Mouse (Mus musculus): ENCODE results near the gene Kif22. TPM values are rescaled to one million over a fixed set of nuclear protein-coding genes. Genes with fewer than 3 reads are reported as not detected.

Kif22 gene
- polyA plus RNA-seq, 1 experiment from 2014 or later = 142 TPM

- Histone ChIP-seq H3K4me2 (replicated peaks; ENCODE audit: low read depth, low read length) (no peak overlapping the region), H3K9ac (ENCODE audit: low read depth, low read length) (no peak overlapping the region), H3K27ac (ENCODE audit: low read depth, low read length) (no peak overlapping the region), H3K27me3 (ENCODE audit: control insufficient read depth, insufficient read depth, low read length) (no peaks in the 10 kb centered on the region), H3K4me3 (ENCODE audit: low read depth, low read length) (no peak overlapping the region), H3K9me3 (ENCODE audit: control insufficient read depth, low read length) (no peaks in the 10 kb centered on the region), H3K4me1 (replicated peaks; ENCODE audit: control insufficient read depth, insufficient read depth, low read length) (no peaks in the 10 kb centered on the region), H3K36me3 (ENCODE audit: control insufficient read depth, insufficient read depth, low read length) (no peaks in the 10 kb centered on the region)
- ATAC-seq (ENCODE audit: low FRiP score) (no peak), DNase-seq (ENCODE audit: low spot score) (no peak)
- 83% methylated on average over 4 of the region's 4 CpGs for WGBS
Observed at GRCm38 (mm10) chr7:127066317-127066716, 24.0 kb upstream of the Kif22 start.

- no peak for DNase-seq (ENCODE audit: low spot score)
- H3K36me3 ChIP-seq (ENCODE audit: control insufficient read depth, insufficient read depth, low read length) = no peaks in the 10 kb centered on the region
- no peaks in the 10 kb centered on the region for H3K4me1 ChIP-seq (replicated peaks; ENCODE audit: control insufficient read depth, insufficient read depth, low read length)
- no peak overlapping the region for H3K4me3 ChIP-seq (ENCODE audit: low read depth, low read length)
- H3K27me3 ChIP-seq (ENCODE audit: control insufficient read depth, insufficient read depth, low read length) = no peaks in the 10 kb centered on the region
- H3K9ac ChIP-seq (ENCODE audit: low read depth, low read length) = no peak overlapping the region
- no peak overlapping the region for H3K27ac ChIP-seq (ENCODE audit: low read depth, low read length)
- H3K9me3 ChIP-seq (ENCODE audit: control insufficient read depth, low read length) = no peaks in the 10 kb centered on the region
- no peak for ATAC-seq (ENCODE audit: low FRiP score)
- H3K4me2 ChIP-seq (replicated peaks; ENCODE audit: low read depth, low read length) = no peak overlapping the region
- WGBS = 89% methylated on average over 6 of the region's 6 CpGs
Observed at GRCm38 (mm10) chr7:127065538-127065937, 23.3 kb upstream of the Kif22 start.

GRCm38 (mm10) chr7:127055026-127055585 is 12.8 kb upstream of the Kif22 start:
- 64% methylated on average over 5 of the region's 5 CpGs for WGBS
- H3K4me2 ChIP-seq (replicated peaks; ENCODE audit: low read depth, low read length) = no peak overlapping the region
- H3K9me3 ChIP-seq (ENCODE audit: control insufficient read depth, low read length) = no peaks in the 10 kb centered on the region
- H3K4me1 ChIP-seq (replicated peaks; ENCODE audit: control insufficient read depth, insufficient read depth, low read length) = no peaks in the 10 kb centered on the region
- no peak overlapping the region for H3K4me3 ChIP-seq (ENCODE audit: low read depth, low read length)
- ATAC-seq (ENCODE audit: low FRiP score) (no peak), DNase-seq (ENCODE audit: low spot score) (no peak)
- H3K27ac ChIP-seq (ENCODE audit: low read depth, low read length) = no peak overlapping the region
- H3K27me3 ChIP-seq (ENCODE audit: control insufficient read depth, insufficient read depth, low read length) = no peaks in the 10 kb centered on the region
- H3K36me3 ChIP-seq (ENCODE audit: control insufficient read depth, insufficient read depth, low read length) = no peaks in the 10 kb centered on the region
- no peak overlapping the region for H3K9ac ChIP-seq (ENCODE audit: low read depth, low read length)

- no peak overlapping the region for H3K9ac ChIP-seq (ENCODE audit: low read depth, low read length)
- DNase-seq (ENCODE audit: low spot score) (no peak), ATAC-seq (ENCODE audit: low FRiP score) (no peak)
- no peak overlapping the region for H3K27ac ChIP-seq (ENCODE audit: low read depth, low read length)
- no peaks in the 10 kb centered on the region for H3K27me3 ChIP-seq (ENCODE audit: control insufficient read depth, insufficient read depth, low read length)
- no peak overlapping the region for H3K4me3 ChIP-seq (ENCODE audit: low read depth, low read length)
- H3K36me3 ChIP-seq (ENCODE audit: control insufficient read depth, insufficient read depth, low read length) = peaks cover 12% of the 10 kb centered on the region; the same call in 1 of the 2 replicates
- H3K4me2 ChIP-seq (replicated peaks; ENCODE audit: low read depth, low read length) = no peak overlapping the region
- 95% methylated on average over 1 of the region's 1 CpGs for WGBS
- H3K4me1 ChIP-seq (replicated peaks; ENCODE audit: control insufficient read depth, insufficient read depth, low read length) = peaks cover 6% of the 10 kb centered on the region
- H3K9me3 ChIP-seq (ENCODE audit: control insufficient read depth, low read length) = no peaks in the 10 kb centered on the region
Observed at GRCm38 (mm10) chr7:127031244-127031643, 11.0 kb downstream of the Kif22 start.

- H3K4me1 ChIP-seq (replicated peaks; ENCODE audit: control insufficient read depth, insufficient read depth, low read length) = peaks cover 6% of the 10 kb centered on the region
- no peak overlapping the region for H3K27ac ChIP-seq (ENCODE audit: low read depth, low read length)
- WGBS = 100% methylated on average over 1 of the region's 1 CpGs
- ATAC-seq (ENCODE audit: low FRiP score) = no peak
- peaks cover 12% of the 10 kb centered on the region; the same call in 1 of the 2 replicates for H3K36me3 ChIP-seq (ENCODE audit: control insufficient read depth, insufficient read depth, low read length)
- H3K4me3 ChIP-seq (ENCODE audit: low read depth, low read length) = no peak overlapping the region
- no peak for DNase-seq (ENCODE audit: low spot score)
- H3K27me3 ChIP-seq (ENCODE audit: control insufficient read depth, insufficient read depth, low read length) = no peaks in the 10 kb centered on the region
- H3K9me3 ChIP-seq (ENCODE audit: control insufficient read depth, low read length) = no peaks in the 10 kb centered on the region
- H3K4me2 ChIP-seq (replicated peaks; ENCODE audit: low read depth, low read length) = no peak overlapping the region
- H3K9ac ChIP-seq (ENCODE audit: low read depth, low read length) = no peak overlapping the region
Observed at GRCm38 (mm10) chr7:127030172-127030571, 12.1 kb downstream of the Kif22 start.

GRCm38 (mm10) chr7:127027885-127028284 is 14.4 kb downstream of the Kif22 start:
- peak overlapping the region; percentile 54 for H3K9ac ChIP-seq (ENCODE audit: low read depth, low read length)
- H3K4me3 ChIP-seq (ENCODE audit: low read depth, low read length) = peak overlapping the region; percentile 32
- WGBS = 71% methylated on average over 8 of the region's 8 CpGs
- no peak; the same call in 1 of the 2 replicates for ATAC-seq (ENCODE audit: low FRiP score)
- peak overlapping the region; percentile 47 for H3K4me2 ChIP-seq (replicated peaks; ENCODE audit: low read depth, low read length)
- no peaks in the 10 kb centered on the region for H3K9me3 ChIP-seq (ENCODE audit: control insufficient read depth, low read length)
- peak overlapping the region; percentile 99 for H3K27ac ChIP-seq (ENCODE audit: low read depth, low read length)
- no peaks in the 10 kb centered on the region for H3K27me3 ChIP-seq (ENCODE audit: control insufficient read depth, insufficient read depth, low read length)
- peaks cover 17% of the 10 kb centered on the region for H3K4me1 ChIP-seq (replicated peaks; ENCODE audit: control insufficient read depth, insufficient read depth, low read length)
- no peak for DNase-seq (ENCODE audit: low spot score)
- peaks cover 6% of the 10 kb centered on the region; the same call in 1 of the 2 replicates for H3K36me3 ChIP-seq (ENCODE audit: control insufficient read depth, insufficient read depth, low read length)

- Histone ChIP-seq H3K27me3 (ENCODE audit: control insufficient read depth, insufficient read depth, low read length) (no peaks in the 10 kb centered on the region), H3K9me3 (ENCODE audit: control insufficient read depth, low read length) (no peaks in the 10 kb centered on the region), H3K4me1 (replicated peaks; ENCODE audit: control insufficient read depth, insufficient read depth, low read length) (peaks cover 17% of the 10 kb centered on the region), H3K36me3 (ENCODE audit: control insufficient read depth, insufficient read depth, low read length) (peaks cover 8% of the 10 kb centered on the region; the same call in 1 of the 2 replicates), H3K4me2 (replicated peaks; ENCODE audit: low read depth, low read length) (peak within 1 kb of the TSS; percentile 96), H3K4me3 (ENCODE audit: low read depth, low read length) (peak within 1 kb of the TSS; percentile 98), H3K27ac (ENCODE audit: low read depth, low read length) (peak within 1 kb of the TSS; percentile 99), H3K9ac (ENCODE audit: low read depth, low read length) (peak within 1 kb of the TSS; percentile 100)
- under 1% methylated on average over 45 of the region's 63 CpGs for WGBS
- DNase-seq (ENCODE audit: low spot score) (peak; percentile 100), ATAC-seq (ENCODE audit: low FRiP score) (peak; percentile 94)
Observed at GRCm38 (mm10) chr7:127026984-127027726, 15.1 kb downstream of the Kif22 start, which contains the start of gene Maz. Gene Maz (minus strand): TSS chr7:127027037.

- no CpG with 5 or more reads among the region's 48 CpGs for WGBS
- Histone ChIP-seq H3K4me2 (replicated peaks; ENCODE audit: low read depth, low read length) (peak overlapping the region; percentile 96; the same call in 1 of the 2 replicates), H3K9me3 (ENCODE audit: control insufficient read depth, low read length) (no peaks in the 10 kb centered on the region), H3K9ac (ENCODE audit: low read depth, low read length) (peak overlapping the region; percentile 100), H3K36me3 (ENCODE audit: control insufficient read depth, insufficient read depth, low read length) (peaks cover 8% of the 10 kb centered on the region; the same call in 1 of the 2 replicates), H3K4me1 (replicated peaks; ENCODE audit: control insufficient read depth, insufficient read depth, low read length) (peaks cover 17% of the 10 kb centered on the region), H3K27ac (ENCODE audit: low read depth, low read length) (peak overlapping the region; percentile 99), H3K27me3 (ENCODE audit: control insufficient read depth, insufficient read depth, low read length) (no peaks in the 10 kb centered on the region), H3K4me3 (ENCODE audit: low read depth, low read length) (peak overlapping the region; percentile 98)
- peak; percentile 88 for DNase-seq (ENCODE audit: low spot score)
- ATAC-seq (ENCODE audit: low FRiP score) = peak; percentile 11; the same call in 1 of the 2 replicates
Observed at GRCm38 (mm10) chr7:127026616-127026983, 15.7 kb downstream of the Kif22 start.

All from hindbrain, embryonic 11.5 days (tissue).